Mouse (Mus musculus) leukemia stem cell, adult 10-12 weeks (primary cell): ENCODE measurements around the gene Tmem19. TPM values are rescaled to one million over a fixed set of nuclear protein-coding genes. Genes with fewer than 3 reads are reported as not detected.

Source experiments
- polyA plus RNA-seq: library from polyadenylated mRNA; stranded (reverse); fragments of >175 nt; gene quantifications from 2 replicates; pipeline ENCODE4 v1.2.3, GENCODE M21; 2012; ENCODE audit warnings: low replicate concordance

Tmem19 gene
- 0.98 and 6.2 TPM in 2 replicates for polyA plus RNA-seq

GRCm38 (mm10) chr10:115361840-115362622 is at the start of gene Tmem19:
Gene Tmem19 (minus strand): TSS chr10:115362501.

GRCm38 (mm10) chr10:115384221-115385017 is 22.1 kb upstream of the Tmem19 start, which contains the start of the genes Thap2 and Zfc3h1:
Gene Thap2 (minus strand): TSS chr10:115384443.
Gene Zfc3h1 (plus strand): TSS chr10:115384959.

GRCm38 (mm10) chr10:115315473-115316171 is 46.7 kb downstream of the Tmem19 start, which contains the start of gene Rab21:
Gene Rab21 (minus strand): TSS chr10:115315594.

Other genes with a start within 250 kb of the Tmem19 start
- not detected in 2 replicates for gene Tph2, start 177.5 kb downstream of the Tmem19 start, polyA plus RNA-seq
- 1.6 and 2.3 TPM in 2 replicates for gene Tbc1d15, start 111.0 kb downstream of the Tmem19 start, polyA plus RNA-seq
- gene Rab21, start 46.9 kb downstream of the Tmem19 start, polyA plus RNA-seq, result 21.8 and 65.5 TPM in 2 replicates
- 8.9 and 10.9 TPM in 2 replicates for gene Thap2, start 21.9 kb upstream of the Tmem19 start, polyA plus RNA-seq
- 11.2 and 11.8 TPM in 2 replicates for gene Zfc3h1, start 22.5 kb upstream of the Tmem19 start, polyA plus RNA-seq
- gene A930009A15Rik, start 207.5 kb upstream of the Tmem19 start, polyA plus RNA-seq, result not detected in 2 replicates
- gene Lgr5, start 225.3 kb upstream of the Tmem19 start, polyA plus RNA-seq, result not detected in 2 replicates